Mouse (Mus musculus) large intestine, adult 2 months (tissue): ENCODE measurements around the gene Upk2. TPM values are rescaled to one million over a fixed set of nuclear protein-coding genes. Genes with fewer than 3 reads are reported as not detected.

Experiments
- DNase-seq: peaks from one replicate; pipeline ENCODE4 v3.0.0-alpha.2; 2012; ENCODE audit warnings: low read depth, low spot score
- WGBS: fragments of 180-500 bp; shearing (Covaris S2); methylation state at CpG from one replicate; pipeline ENCODE4 v1.1.7; 2018; 5-methylcytosine and 5-hydroxymethylcytosine counted together
- polyA plus RNA-seq: library from polyadenylated mRNA; depleted of rRNA; stranded (reverse); fragments of >200 nt; gene quantifications from 2 replicates; pipeline ENCODE4 v1.2.3, GENCODE M21; 2012; rRNA removed

The Upk2 gene
- polyA plus RNA-seq, result not detected in 2 replicates

- DNase-seq, result no peak
- 35% methylated on average over 4 of the region's 4 CpGs for WGBS
These were observed at the start of gene Upk2 for GRCm38 (mm10) chr9:44454891-44455220. Upk2 (minus strand) TSS chr9:44454976.

- no peak for DNase-seq
- 1% methylated on average over 4 of the region's 4 CpGs for WGBS
These were observed 47.2 kb upstream of the Upk2 start for GRCm38 (mm10) chr9:44502006-44502405.

- DNase-seq, result no peak
- 43% methylated on average over 10 of the region's 10 CpGs for WGBS
These were observed 46.6 kb upstream of the Upk2 start for GRCm38 (mm10) chr9:44501206-44501879.

GRCm38 (mm10) chr9:44500638-44501175 lies 45.9 kb upstream of the Upk2 start:
- DNase-seq, result no peak
- WGBS, result 72% methylated on average over 8 of the region's 8 CpGs

GRCm38 (mm10) chr9:44500163-44500533 lies 45.4 kb upstream of the Upk2 start:
- WGBS, result 70% methylated on average over 5 of the region's 5 CpGs
- DNase-seq, result no peak

- 55% methylated on average over 20 of the region's 20 CpGs for WGBS
- DNase-seq, result no peak
These were observed 44.8 kb upstream of the Upk2 start for GRCm38 (mm10) chr9:44499356-44500162.

GRCm38 (mm10) chr9:44498421-44499355 lies 43.9 kb upstream of the Upk2 start:
- no peak for DNase-seq
- WGBS, result 6% methylated on average over 59 of the region's 59 CpGs

GRCm38 (mm10) chr9:44497624-44498377 lies 43.0 kb upstream of the Upk2 start:
- DNase-seq, result no peak
- 2% methylated on average over 11 of the region's 11 CpGs for WGBS

- no peak for DNase-seq
- 62% methylated on average over 12 of the region's 12 CpGs for WGBS
These were observed 42.2 kb upstream of the Upk2 start for GRCm38 (mm10) chr9:44496803-44497461.

GRCm38 (mm10) chr9:44495810-44496344 lies 41.1 kb upstream of the Upk2 start:
- 44% methylated on average over 10 of the region's 10 CpGs for WGBS
- no peak for DNase-seq

- WGBS, result 17% methylated on average over 9 of the region's 9 CpGs
- no peak for DNase-seq
These were observed 40.4 kb upstream of the Upk2 start for GRCm38 (mm10) chr9:44494863-44495809.

GRCm38 (mm10) chr9:44494261-44494862 lies 39.6 kb upstream of the Upk2 start:
- 17% methylated on average over 11 of the region's 11 CpGs for WGBS
- DNase-seq, result no peak

- WGBS, result 69% methylated on average over 17 of the region's 17 CpGs
- DNase-seq, result no peak
These were observed 38.1 kb upstream of the Upk2 start for GRCm38 (mm10) chr9:44492631-44493461.

GRCm38 (mm10) chr9:44491351-44491750 lies 36.6 kb upstream of the Upk2 start:
- WGBS, result 44% methylated on average over 10 of the region's 10 CpGs
- DNase-seq, result no peak

- DNase-seq, result no peak
- 24% methylated on average over 17 of the region's 17 CpGs for WGBS
These were observed 35.6 kb upstream of the Upk2 start for GRCm38 (mm10) chr9:44490086-44490967.
